Mouse (Mus musculus): ENCODE data around the gene Lama1.

GRCm38 (mm10) chr17:67711361-67711760 lies 14.3 kb downstream of the Lama1 start:
- TF ChIP-seq CTCF (conservative IDR thresholded peaks at IDR 0.05; ENCODE audit: low read length): no peak
- no peak for TF ChIP-seq POU5F1 (IDR thresholded peaks at IDR 0.05; ENCODE audit: borderline replicate concordance, low read length)
- no peak for TF ChIP-seq NANOG (IDR thresholded peaks at IDR 0.05; ENCODE audit: borderline replicate concordance, low read length)
